Mouse (Mus musculus) gastrocnemius, postnatal 25 days (tissue): ENCODE data around the gene Alkal2. TPM values are rescaled to one million over a fixed set of nuclear protein-coding genes. Genes with fewer than 3 reads are reported as not detected.

Experiments used
- DNase-seq: peaks from one replicate; pipeline ENCODE4 v3.0.0; 2022
- total RNA-seq, 2 experiments: library from RNA; stranded (reverse); gene quantifications; 1 replicate in 1 of 2; 2 replicates in 1 of 2; pipeline ENCODE4 v1.2.3; 2021

The Alkal2 gene
- total RNA-seq, 2 experiments from 2014 or later: 0.46 to 0.95 TPM

DNA sequence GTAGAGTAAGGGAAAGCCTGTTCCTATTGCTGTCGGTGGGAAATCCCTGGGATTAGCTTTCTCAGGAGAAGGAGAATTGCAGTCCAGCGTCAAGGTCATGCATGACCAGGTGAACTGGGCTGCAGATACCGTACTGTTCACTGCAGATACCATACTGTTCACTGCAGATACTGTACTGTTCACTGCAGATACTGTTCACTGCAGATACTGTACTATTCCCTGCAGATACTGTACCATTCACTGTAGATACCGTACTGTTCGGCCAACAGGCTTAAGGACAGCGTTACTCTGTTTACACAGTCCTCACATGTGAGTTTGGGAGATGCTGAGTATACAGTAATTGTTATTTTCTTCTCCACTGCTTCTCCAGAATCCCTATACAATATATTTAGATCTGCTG is 44.1 kb downstream of the Alkal2 start:
- no peak for DNase-seq

DNA sequence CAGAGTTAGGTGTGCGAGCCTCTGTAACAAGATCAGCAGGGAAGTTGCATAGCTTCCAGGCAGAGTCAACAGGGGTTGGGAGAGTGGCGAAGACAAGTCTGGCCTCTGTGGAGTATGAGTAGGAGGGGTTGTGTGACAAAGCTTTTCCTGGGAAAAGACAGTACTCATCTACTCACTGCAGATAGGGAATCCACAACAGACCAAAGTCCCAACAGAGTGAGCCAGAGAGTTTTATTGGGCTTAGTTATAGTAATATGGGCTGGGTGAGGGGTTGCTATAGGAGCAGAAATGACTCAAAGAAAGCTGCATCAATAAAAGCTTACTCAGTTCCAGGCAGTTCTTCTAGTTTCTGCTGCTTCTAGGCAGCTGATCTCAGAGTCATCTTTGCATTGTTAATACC is 49.2 kb downstream of the Alkal2 start:
- no peak for DNase-seq

- no peak for DNase-seq
Measured at GRCm38 (mm10) chr12:30936899-30937298, 52.8 kb downstream of the Alkal2 start.

Other genes with a start within 250 kb of the Alkal2 start
- gene Acp1, start 27.3 kb downstream of the Alkal2 start, total RNA-seq: 10 to 100 TPM; 32.1 to 33.6 TPM
- gene Sh3yl1, start 27.3 kb downstream of the Alkal2 start, total RNA-seq: 1 to 10 TPM in 1 of 2 experiments, under 1 TPM in 1; 0.83 to 1.1 TPM
- not detected for gene Fam110c, start 189.5 kb downstream of the Alkal2 start, total RNA-seq